24 mouse cellular contexts compared by ENCODE assay signal in genomic region chr5:73314654-73315053, GRCm38 (mm10). TPM values are rescaled to one million over a fixed set of nuclear protein-coding genes. Genes with fewer than 3 reads are reported as not detected.
DNase-seq lines count a peak whose midpoint lies in the region; ATAC-seq and TF ChIP-seq lines count a peak whose summit lies in the region.
"Had no signal": no experiment of that assay in that cellular context is flagged by ENCODE, and none has a peak within 500 bp of the region (broad histone marks: within the 10 kb centered on the region; RNA-seq: fewer than 3 reads in every experiment).

No protein-coding gene starts in this region.

- H3K4me3 ChIP-seq in heart, embryonic 10.5 days: no peak overlapping the region
- H3K4me3 ChIP-seq in liver, embryonic 12.5 days: no peak overlapping the region
- H3K4me3 ChIP-seq in liver, postnatal 0 days (ENCODE audit: low read depth, low read length): no peak overlapping the region
- H3K4me3 ChIP-seq: embryonic facial prominence, embryonic 12.5 days; forebrain, embryonic 13.5 days; gastrocnemius, adult 2 months; heart, embryonic 15.5 days; hindbrain, embryonic 13.5 days; midbrain, embryonic 15.5 days; stomach, embryonic 15.5 days had no signal

- no peaks in the 10 kb centered on the region for H3K9me3 ChIP-seq in heart, embryonic 10.5 days
- no peaks in the 10 kb centered on the region for H3K9me3 ChIP-seq in liver, embryonic 12.5 days (replicated peaks)
- H3K9me3 ChIP-seq in liver, postnatal 0 days (ENCODE audit: low read length): no peaks in the 10 kb centered on the region
- H3K9me3 ChIP-seq: embryonic facial prominence, embryonic 12.5 days; forebrain, embryonic 13.5 days; heart, embryonic 15.5 days; hindbrain, embryonic 13.5 days; midbrain, embryonic 15.5 days; stomach, embryonic 15.5 days had no signal

- peaks cover 22% of the 10 kb centered on the region for H3K4me1 ChIP-seq in heart, embryonic 10.5 days
- peaks cover 63% of the 10 kb centered on the region for H3K4me1 ChIP-seq in liver, embryonic 12.5 days
- H3K4me1 ChIP-seq in liver, postnatal 0 days (ENCODE audit: insufficient read depth): peaks cover 3% of the 10 kb centered on the region; the same call in 1 of the 2 replicates
- H3K4me1 ChIP-seq: embryonic facial prominence, embryonic 12.5 days; forebrain, embryonic 13.5 days; hindbrain, embryonic 13.5 days; midbrain, embryonic 15.5 days; stomach, embryonic 15.5 days had no signal

- ATAC-seq in liver, embryonic 12.5 days: no peak
- no peak for ATAC-seq in liver, postnatal 0 days
- no peak for ATAC-seq in erythroid progenitor cell, adult 5-6 weeks (replicated peaks; ENCODE audit: low FRiP score, poor library complexity, severe bottlenecking)
- ATAC-seq: forebrain, embryonic 13.5 days; midbrain, embryonic 15.5 days had no signal

- TF ChIP-seq CTCF in liver, postnatal 0 days (IDR thresholded peaks at IDR 0.05; ENCODE audit: low read depth): no peak

- no peak overlapping the region for H3K9ac ChIP-seq in liver, embryonic 12.5 days
- H3K9ac ChIP-seq in liver, postnatal 0 days (replicated peaks): no peak overlapping the region
- H3K9ac ChIP-seq: embryonic facial prominence, embryonic 12.5 days; forebrain, embryonic 13.5 days; heart, embryonic 15.5 days; hindbrain, embryonic 13.5 days; midbrain, embryonic 15.5 days; stomach, embryonic 15.5 days had no signal

- no peak overlapping the region for H3K27ac ChIP-seq in heart, embryonic 10.5 days
- H3K27ac ChIP-seq in liver, embryonic 12.5 days: peak overlapping the region; percentile 54
- no peak overlapping the region for H3K27ac ChIP-seq in liver, postnatal 0 days (ENCODE audit: low read depth)
- H3K27ac ChIP-seq: embryonic facial prominence, embryonic 12.5 days; forebrain, embryonic 13.5 days; gastrocnemius, adult 2 months; heart, embryonic 15.5 days; hindbrain, embryonic 13.5 days; midbrain, embryonic 15.5 days; stomach, embryonic 15.5 days had no signal

- 96% methylated on average over 2 of the region's 2 CpGs for WGBS in heart, embryonic 10.5 days
- 89% methylated on average over 2 of the region's 2 CpGs for WGBS in liver, embryonic 12.5 days (ENCODE audit: insufficient replicate concordance)
- 93% methylated on average over 2 of the region's 2 CpGs for WGBS in liver, postnatal 0 days (ENCODE audit: insufficient replicate concordance)

- H3K27me3 ChIP-seq in heart, embryonic 10.5 days (ENCODE audit: insufficient read depth, poor library complexity, severe bottlenecking): no peaks in the 10 kb centered on the region
- H3K27me3 ChIP-seq in liver, embryonic 12.5 days (replicated peaks): no peaks in the 10 kb centered on the region
- no peaks in the 10 kb centered on the region for H3K27me3 ChIP-seq in liver, postnatal 0 days (ENCODE audit: insufficient read depth, low read length)
- H3K27me3 ChIP-seq: embryonic facial prominence, embryonic 12.5 days; forebrain, embryonic 13.5 days; heart, embryonic 15.5 days; hindbrain, embryonic 13.5 days; midbrain, embryonic 15.5 days; stomach, embryonic 15.5 days had no signal

- peaks cover 66% of the 10 kb centered on the region for H3K36me3 ChIP-seq in heart, embryonic 10.5 days
- H3K36me3 ChIP-seq in liver, embryonic 12.5 days: peaks cover 76% of the 10 kb centered on the region
- H3K36me3 ChIP-seq in liver, postnatal 0 days (replicated peaks; ENCODE audit: insufficient read depth, low read length): peaks cover 60% of the 10 kb centered on the region

- peak; percentile 81 for DNase-seq in heart, adult 11 months
- no peak for DNase-seq in heart, embryonic 10.5 days (ENCODE audit: low spot score)
- DNase-seq in liver, postnatal 0 days: no peak
- DNase-seq in fat pad, adult 2 months (ENCODE audit: extremely low read depth, low read depth, low spot score): peak; percentile 43
- DNase-seq in yolk sac, embryonic 10.5 days (ENCODE audit: low spot score): no peak
- DNase-seq: adrenal gland, postnatal 10 days; cerebellum, adult 2 months; cerebellum, postnatal 25 days; gastrocnemius, adult 2 months; heart, postnatal 36 days; kidney, adult 9 months; kidney, postnatal 14 days; layer of hippocampus, postnatal 36 days; lung, adult 2 months; lung, postnatal 36 days; thymus, postnatal 25 days had no signal

- H3K4me2 ChIP-seq in liver, embryonic 12.5 days: no peak overlapping the region
- H3K4me2 ChIP-seq in liver, postnatal 0 days (ENCODE audit: low read depth, low read length): no peak overlapping the region
- H3K4me2 ChIP-seq: embryonic facial prominence, embryonic 12.5 days; forebrain, embryonic 13.5 days; heart, embryonic 15.5 days; hindbrain, embryonic 13.5 days; midbrain, embryonic 15.5 days; stomach, embryonic 15.5 days had no signal

- no peak for TF ChIP-seq EP300 in liver, postnatal 0 days (IDR thresholded peaks at IDR 0.05; ENCODE audit: low read depth)

RNA-seq across cellular contexts. Expression of gene Ociad1, which starts 22.1 kb away (rescaled TPM):
- 169 and 198 TPM in 2 replicates for polyA plus RNA-seq in heart, embryonic 10.5 days (2016; fragmentation: Nextera tagmentation; extraction: Ambion mirVana)
- polyA plus RNA-seq in liver, embryonic 12.5 days (2016; fragmentation: Nextera tagmentation; extraction: Ambion mirVana): 154 and 159 TPM in 2 replicates
- polyA plus RNA-seq in liver, postnatal 0 days (2015; fragmentation: Nextera tagmentation; extraction: Ambion mirVana): 98.7 and 105 TPM in 2 replicates
- 182 and 187 TPM in 2 replicates for total RNA-seq in erythroid progenitor cell, adult 5-6 weeks (2015; ENCODE audit: low replicate concordance)
- total RNA-seq in erythroid progenitor cell, adult 5-6 weeks (2017; ENCODE audit: low replicate concordance): 108 and 119 TPM in 2 replicates

RNA-seq across cellular contexts. Expression of gene Ociad2, which starts 26.2 kb away (rescaled TPM):
- 21.0 and 23.1 TPM in 2 replicates for polyA plus RNA-seq in heart, embryonic 10.5 days (2016; fragmentation: Nextera tagmentation; extraction: Ambion mirVana)
- polyA plus RNA-seq in liver, embryonic 12.5 days (2016; fragmentation: Nextera tagmentation; extraction: Ambion mirVana): 4.7 and 4.9 TPM in 2 replicates
- 1.2 and 2.0 TPM in 2 replicates for polyA plus RNA-seq in liver, postnatal 0 days (2015; fragmentation: Nextera tagmentation; extraction: Ambion mirVana)
- not detected in 2 replicates for total RNA-seq in erythroid progenitor cell, adult 5-6 weeks (2015; ENCODE audit: low replicate concordance)
- total RNA-seq in erythroid progenitor cell, adult 5-6 weeks (2017; ENCODE audit: low replicate concordance): 1.1 TPM in 1 of 2 replicates, not detected in the other

RNA-seq across cellular contexts. Expression of gene Fryl, which starts 58.2 kb away (rescaled TPM):
- polyA plus RNA-seq in heart, embryonic 10.5 days (2016; fragmentation: Nextera tagmentation; extraction: Ambion mirVana): 27.7 and 32.6 TPM in 2 replicates
- polyA plus RNA-seq in liver, embryonic 12.5 days (2016; fragmentation: Nextera tagmentation; extraction: Ambion mirVana): 46.3 and 50.6 TPM in 2 replicates
- polyA plus RNA-seq in liver, postnatal 0 days (2015; fragmentation: Nextera tagmentation; extraction: Ambion mirVana): 22.8 and 25.8 TPM in 2 replicates
- total RNA-seq in erythroid progenitor cell, adult 5-6 weeks (2015; ENCODE audit: low replicate concordance): 326 and 449 TPM in 2 replicates
- total RNA-seq in erythroid progenitor cell, adult 5-6 weeks (2017; ENCODE audit: low replicate concordance): 610 and 678 TPM in 2 replicates

Comparison
In these comparisons a context has a peak if more than half of its experiments do, and no peak if none do; other contexts are left out.
1. DNase-seq: peak in heart, adult 11 months (single experiment) and fat pad, adult 2 months (single experiment); none in heart, embryonic 10.5 days (single experiment), liver, postnatal 0 days (single experiment) and yolk sac, embryonic 10.5 days (single experiment).